11 mouse cellular contexts compared by ENCODE assay signal in genomic region chr11:32551579-32552297, GRCm38 (mm10). TPM values are rescaled to one million over a fixed set of nuclear protein-coding genes. Genes with fewer than 3 reads are reported as not detected.
DNase-seq lines count a peak whose midpoint lies in the region; ATAC-seq and TF ChIP-seq lines count a peak whose summit lies in the region.
"Had no signal": no experiment of that assay in that cellular context is flagged by ENCODE, and none has a peak within 500 bp of the region (broad histone marks: within the 10 kb centered on the region; RNA-seq: fewer than 3 reads in every experiment).

No protein-coding gene starts in this region.

- no peak overlapping the region for H3K4me2 ChIP-seq in lung, embryonic 14.5 days
- no peak overlapping the region for H3K4me2 ChIP-seq in forebrain, embryonic 11.5 days (ENCODE audit: low read depth, low read length, severe bottlenecking)
- H3K4me2 ChIP-seq in hindbrain, embryonic 16.5 days (ENCODE audit: low read length): no peak overlapping the region
- no peak overlapping the region for H3K4me2 ChIP-seq in midbrain, embryonic 16.5 days (ENCODE audit: low read length)

- H3K9me3 ChIP-seq in lung, embryonic 14.5 days (ENCODE audit: low read depth, low read length): no peaks in the 10 kb centered on the region
- no peaks in the 10 kb centered on the region for H3K9me3 ChIP-seq in forebrain, embryonic 11.5 days (ENCODE audit: control insufficient read depth, low read length)
- no peaks in the 10 kb centered on the region for H3K9me3 ChIP-seq in hindbrain, embryonic 16.5 days (ENCODE audit: control insufficient read depth, low read length)
- no peaks in the 10 kb centered on the region for H3K9me3 ChIP-seq in midbrain, embryonic 16.5 days (replicated peaks; ENCODE audit: control insufficient read depth, low read length, poor library complexity, severe bottlenecking)

- no peaks in the 10 kb centered on the region for H3K27me3 ChIP-seq in lung, embryonic 14.5 days (ENCODE audit: insufficient read depth, low read length)
- H3K27me3 ChIP-seq in forebrain, embryonic 11.5 days (ENCODE audit: control insufficient read depth, insufficient read depth, low read length): no peaks in the 10 kb centered on the region
- no peaks in the 10 kb centered on the region for H3K27me3 ChIP-seq in hindbrain, embryonic 16.5 days (replicated peaks; ENCODE audit: control insufficient read depth, insufficient read depth, low read length)
- no peaks in the 10 kb centered on the region for H3K27me3 ChIP-seq in midbrain, embryonic 16.5 days (ENCODE audit: control insufficient read depth, insufficient read depth, low read depth, low read length)

- H3K4me1 ChIP-seq in lung, embryonic 14.5 days (ENCODE audit: insufficient read depth): peaks cover 18% of the 10 kb centered on the region; the same call in 1 of the 2 replicates
- H3K4me1 ChIP-seq in forebrain, embryonic 11.5 days (replicated peaks; ENCODE audit: control insufficient read depth, insufficient read depth, low read length): no peaks in the 10 kb centered on the region; the same call in 1 of the 2 replicates
- H3K4me1 ChIP-seq in hindbrain, embryonic 16.5 days (ENCODE audit: control insufficient read depth, insufficient read depth, low read depth, low read length): peaks cover 24% of the 10 kb centered on the region
- no peaks in the 10 kb centered on the region for H3K4me1 ChIP-seq in midbrain, embryonic 16.5 days (ENCODE audit: control insufficient read depth, insufficient read depth, low read length)

- TF ChIP-seq CTCF in lung, embryonic 14.5 days (IDR thresholded peaks at IDR 0.05; ENCODE audit: low read depth): no peak

- H3K9ac ChIP-seq in lung, embryonic 14.5 days: no peak overlapping the region
- no peak overlapping the region for H3K9ac ChIP-seq in forebrain, embryonic 11.5 days (ENCODE audit: low read length)
- H3K9ac ChIP-seq in hindbrain, embryonic 16.5 days (ENCODE audit: low read depth, low read length): no peak overlapping the region
- no peak overlapping the region for H3K9ac ChIP-seq in midbrain, embryonic 16.5 days (ENCODE audit: low read depth, low read length)

- WGBS in lung, embryonic 14.5 days: 61% methylated on average over 12 of the region's 12 CpGs
- 56% methylated on average over 12 of the region's 12 CpGs for WGBS in forebrain, embryonic 11.5 days
- 43% methylated on average over 12 of the region's 12 CpGs for WGBS in hindbrain, embryonic 16.5 days
- WGBS in midbrain, embryonic 16.5 days: 50% methylated on average over 12 of the region's 12 CpGs

- no peak overlapping the region for H3K27ac ChIP-seq in lung, embryonic 14.5 days (ENCODE audit: low read depth)
- H3K27ac ChIP-seq in forebrain, embryonic 11.5 days (ENCODE audit: low read depth, low read length): no peak overlapping the region
- peak overlapping the region; percentile 72 for H3K27ac ChIP-seq in hindbrain, embryonic 16.5 days (ENCODE audit: low read depth, low read length)
- no peak overlapping the region for H3K27ac ChIP-seq in midbrain, embryonic 16.5 days (ENCODE audit: low read length)
- H3K27ac ChIP-seq: macrophage had no signal

- no peak for DNase-seq in lung, embryonic 14.5 days
- DNase-seq in lung, postnatal 4 days: no peak
- no peak for DNase-seq in forebrain, embryonic 11.5 days (ENCODE audit: low spot score)
- no peak for DNase-seq in gastrocnemius, postnatal 25 days
- DNase-seq in adrenal gland, adult 2 months: no peak
- DNase-seq: cerebellum, adult 18-20 months had no signal

- no peaks in the 10 kb centered on the region for H3K36me3 ChIP-seq in lung, embryonic 14.5 days (ENCODE audit: insufficient read depth)
- no peaks in the 10 kb centered on the region for H3K36me3 ChIP-seq in forebrain, embryonic 11.5 days (ENCODE audit: control insufficient read depth, insufficient read depth, low read length)
- no peaks in the 10 kb centered on the region for H3K36me3 ChIP-seq in hindbrain, embryonic 16.5 days (ENCODE audit: control insufficient read depth, insufficient read depth, low read length)
- no peaks in the 10 kb centered on the region for H3K36me3 ChIP-seq in midbrain, embryonic 16.5 days (ENCODE audit: control insufficient read depth, insufficient read depth, low read length)

- ATAC-seq in lung, embryonic 14.5 days (ENCODE audit: insufficient read depth): 0 out of 2 replicates have a peak, but pooled peaks have one; percentile 24
- peak; percentile 42; the same call in 1 of the 2 replicates for ATAC-seq in forebrain, embryonic 11.5 days (replicated peaks; ENCODE audit: low FRiP score)
- peak; percentile 79 for ATAC-seq in hindbrain, embryonic 16.5 days
- ATAC-seq in midbrain, embryonic 16.5 days: peak; percentile 63; the same call in 1 of the 2 replicates
- ATAC-seq in megakaryocyte progenitor cell, adult 5-6 weeks (replicated peaks; ENCODE audit: poor library complexity): no peak
- ATAC-seq: activated CD4-positive, CD25-positive, alpha-beta regulatory T cell, adult 4 months had no signal

- no peak overlapping the region for H3K4me3 ChIP-seq in lung, embryonic 14.5 days (ENCODE audit: low read depth, low read length)
- no peak overlapping the region for H3K4me3 ChIP-seq in forebrain, embryonic 11.5 days (ENCODE audit: low read depth, low read length)
- H3K4me3 ChIP-seq in hindbrain, embryonic 16.5 days (ENCODE audit: low read length): no peak overlapping the region
- H3K4me3 ChIP-seq in midbrain, embryonic 16.5 days (ENCODE audit: low read depth, low read length): no peak overlapping the region

RNA-seq across cellular contexts. Expression of gene Stk10, which starts 18.6 kb away (rescaled TPM):
- 1.9 and 2.0 TPM in 2 replicates for polyA plus RNA-seq in lung, embryonic 14.5 days (2014; fragmentation: Nextera tagmentation; extraction: Ambion mirVana)
- polyA plus RNA-seq in forebrain, embryonic 11.5 days (2014; fragmentation: Nextera tagmentation; extraction: Ambion mirVana): 1.4 and 1.8 TPM in 2 replicates
- polyA plus RNA-seq in hindbrain, embryonic 16.5 days (2015; fragmentation: Nextera tagmentation; extraction: Ambion mirVana): 2.4 and 2.5 TPM in 2 replicates
- 1.2 and 1.7 TPM in 2 replicates for polyA plus RNA-seq in midbrain, embryonic 16.5 days (2015; fragmentation: Nextera tagmentation; extraction: Ambion mirVana)
- 12.8 and 15.8 TPM in 2 replicates for total RNA-seq in megakaryocyte progenitor cell, adult 5-6 weeks (2015)
- 15.7 and 16.8 TPM in 2 replicates for total RNA-seq in megakaryocyte progenitor cell, adult 5-6 weeks (2017)
- 1 to 10 TPM; 2.6 to 3.2 TPM for total RNA-seq in gastrocnemius, postnatal 25 days (2021)
- 10 to 100 TPM; 11.2 to 13.1 TPM for total RNA-seq in adrenal gland, adult 2 months (2021)
- 6.0 and 6.7 TPM in 2 replicates for polyA plus RNA-seq in adrenal gland, adult 2 months (2012; rRNA removed)

RNA-seq across cellular contexts. Expression of gene Efcab9, which starts 19.9 kb away (rescaled TPM):
- polyA plus RNA-seq in lung, embryonic 14.5 days (2014; fragmentation: Nextera tagmentation; extraction: Ambion mirVana): 0.37 TPM in 1 of 2 replicates, not detected in the other
- 0.29 TPM in 1 of 2 replicates, not detected in the other for polyA plus RNA-seq in forebrain, embryonic 11.5 days (2014; fragmentation: Nextera tagmentation; extraction: Ambion mirVana)
- 0.54 TPM in 1 of 2 replicates, not detected in the other for polyA plus RNA-seq in hindbrain, embryonic 16.5 days (2015; fragmentation: Nextera tagmentation; extraction: Ambion mirVana)
- polyA plus RNA-seq in midbrain, embryonic 16.5 days (2015; fragmentation: Nextera tagmentation; extraction: Ambion mirVana): not detected in 2 replicates
- 1.7 TPM in 1 of 2 replicates, not detected in the other for total RNA-seq in megakaryocyte progenitor cell, adult 5-6 weeks (2015)
- total RNA-seq in megakaryocyte progenitor cell, adult 5-6 weeks (2017): 0.50 and 1.2 TPM in 2 replicates
- 1 to 10 TPM in 1 of 2 experiments, under 1 TPM in 1; 0.75 to 1.0 TPM for total RNA-seq in gastrocnemius, postnatal 25 days (2021)
- total RNA-seq in adrenal gland, adult 2 months (2021): 1 to 10 TPM in 1 of 2 experiments, under 1 TPM in 1; 0.66 to 1.8 TPM
- not detected in 2 replicates for polyA plus RNA-seq in adrenal gland, adult 2 months (2012; rRNA removed)
- polyA plus RNA-seq: macrophage had no signal
